Mouse (Mus musculus) hindbrain, embryonic 16.5 days (tissue): ENCODE results near the gene Nfam1. TPM values are rescaled to one million over a fixed set of nuclear protein-coding genes. Genes with fewer than 3 reads are reported as not detected.

ENCODE experiments used
- ATAC-seq: fragments of 200-750 bp; cut with Nextera tagmentation; 2 replicates; pipeline ENCODE4 v1.8.0; 2017; ENCODE audit warnings: moderate TSS enrichment, moderate library complexity
- H3K27ac ChIP-seq: fragments of 300-500 bp; sonication (generic); 2 replicates; pipeline ENCODE4 v1.5.1; 2014; ENCODE audit warnings: low read depth, mild to moderate bottlenecking, control low read depth, low read length, moderate library complexity
- H3K27me3 ChIP-seq: fragments of 300-500 bp; sonication (generic); replicated peaks from 2 replicates; pipeline ENCODE4 v1.6.1; 2014; ENCODE audit warnings: low read length; ENCODE audit not compliant: control insufficient read depth, insufficient read depth
- H3K36me3 ChIP-seq: fragments of 300-500 bp; sonication (generic); 2 replicates; pipeline ENCODE4 v1.6.1; 2014; ENCODE audit warnings: mild to moderate bottlenecking, low read length, moderate library complexity, mixed read lengths; ENCODE audit not compliant: control insufficient read depth, insufficient read depth
- H3K4me1 ChIP-seq: fragments of 300-500 bp; sonication (generic); 2 replicates; pipeline ENCODE4 v1.6.1; 2014; ENCODE audit warnings: low read depth, low read length; ENCODE audit not compliant: control insufficient read depth, insufficient read depth
- H3K4me2 ChIP-seq: fragments of 300-500 bp; sonication (generic); 2 replicates; pipeline ENCODE4 v1.6.1; 2014; ENCODE audit warnings: mild to moderate bottlenecking, low read length, control low read depth, moderate library complexity
- H3K4me3 ChIP-seq: fragments of 300-500 bp; sonication (generic); 2 replicates; pipeline ENCODE4 v1.5.1; 2014; ENCODE audit warnings: mild to moderate bottlenecking, low read length, control low read depth, moderate library complexity
- H3K9ac ChIP-seq: fragments of 300-500 bp; sonication (generic); 2 replicates; pipeline ENCODE4 v1.6.1; 2014; ENCODE audit warnings: low read depth, mild to moderate bottlenecking, control low read depth, low read length, moderate library complexity
- H3K9me3 ChIP-seq: fragments of 300-500 bp; sonication (generic); 2 replicates; pipeline ENCODE4 v1.6.1; 2014; ENCODE audit warnings: mild to moderate bottlenecking, low read length, moderate library complexity; ENCODE audit not compliant: control insufficient read depth
- WGBS: fragments of 180-500 bp; shearing (Covaris S2); extraction: QIAGEN DNeasy Blood & Tissue Kit; methylation state at CpG from one replicate; pipeline ENCODE4 v1.1.7; 2014; 5-methylcytosine and 5-hydroxymethylcytosine counted together
- polyA plus RNA-seq: library from polyadenylated mRNA; unstranded; fragments of >200 nt; fragmentation: Nextera tagmentation; extraction: Ambion mirVana; gene quantifications from 2 replicates; pipeline ENCODE4 v1.2.1, GENCODE M21; 2015

The Nfam1 gene
- polyA plus RNA-seq, 1 experiment from 2014 or later = 2.2 TPM

- no peak for ATAC-seq
- no peak overlapping the region for H3K4me3 ChIP-seq
- H3K27ac ChIP-seq = no peak overlapping the region
- no peaks in the 10 kb centered on the region for H3K9me3 ChIP-seq
- H3K27me3 ChIP-seq = no peaks in the 10 kb centered on the region
- 58% methylated on average over 6 of the region's 6 CpGs for WGBS
- H3K9ac ChIP-seq = no peak overlapping the region
- no peak overlapping the region for H3K4me2 ChIP-seq
- peaks cover 31% of the 10 kb centered on the region for H3K4me1 ChIP-seq
- no peaks in the 10 kb centered on the region for H3K36me3 ChIP-seq
These were observed 43.9 kb downstream of the Nfam1 start for GRCm38 (mm10) chr15:82989190-82989704.

GRCm38 (mm10) chr15:82987732-82988112, 45.4 kb downstream of the Nfam1 start, which contains the start of gene Tcf20:
TSS of gene Tcf20 (minus strand) at chr15:82987872.
- ATAC-seq = peak; percentile 88
- no peak within 1 kb of the TSS for H3K27ac ChIP-seq
- peak within 1 kb of the TSS; percentile 61 for H3K4me2 ChIP-seq
- H3K36me3 ChIP-seq = no peaks in the 10 kb centered on the region
- WGBS = 0% methylated on average over 20 of the region's 20 CpGs
- H3K27me3 ChIP-seq = no peaks in the 10 kb centered on the region
- H3K4me1 ChIP-seq = peaks cover 43% of the 10 kb centered on the region
- peak within 1 kb of the TSS; percentile 34 for H3K4me3 ChIP-seq
- no peaks in the 10 kb centered on the region for H3K9me3 ChIP-seq
- H3K9ac ChIP-seq = peak within 1 kb of the TSS; percentile 24

GRCm38 (mm10) chr15:82987014-82987731, 45.9 kb downstream of the Nfam1 start:
- ATAC-seq = 0 out of 2 replicates have a peak, but pooled peaks have one; percentile 12
- H3K27ac ChIP-seq = no peak overlapping the region
- WGBS = 1% methylated on average over 38 of the region's 38 CpGs
- H3K9ac ChIP-seq = peak overlapping the region; percentile 24
- peaks cover 46% of the 10 kb centered on the region for H3K4me1 ChIP-seq
- no peaks in the 10 kb centered on the region for H3K36me3 ChIP-seq
- H3K9me3 ChIP-seq = no peaks in the 10 kb centered on the region
- H3K4me2 ChIP-seq = peak overlapping the region; percentile 61
- peak overlapping the region; percentile 34 for H3K4me3 ChIP-seq
- H3K27me3 ChIP-seq = no peaks in the 10 kb centered on the region

GRCm38 (mm10) chr15:82984574-82984973, 48.5 kb downstream of the Nfam1 start:
- 54% methylated on average over 7 of the region's 7 CpGs for WGBS
- Histone ChIP-seq H3K27me3 (no peaks in the 10 kb centered on the region), H3K9me3 (no peaks in the 10 kb centered on the region), H3K27ac (no peak overlapping the region), H3K9ac (no peak overlapping the region), H3K36me3 (no peaks in the 10 kb centered on the region), H3K4me3 (no peak overlapping the region), H3K4me2 (no peak overlapping the region), H3K4me1 (peaks cover 53% of the 10 kb centered on the region)
- no peak for ATAC-seq

- no peak for ATAC-seq
- 5% methylated on average over 4 of the region's 4 CpGs for WGBS
- H3K27me3 ChIP-seq = no peaks in the 10 kb centered on the region
- H3K27ac ChIP-seq = no peak overlapping the region; the same call in 1 of the 2 replicates
- no peak overlapping the region; the same call in 1 of the 2 replicates for H3K4me2 ChIP-seq
- H3K4me3 ChIP-seq = no peak overlapping the region
- no peaks in the 10 kb centered on the region for H3K9me3 ChIP-seq
- H3K9ac ChIP-seq = no peak overlapping the region
- no peaks in the 10 kb centered on the region for H3K36me3 ChIP-seq
- H3K4me1 ChIP-seq = peaks cover 48% of the 10 kb centered on the region
These were observed 49.0 kb downstream of the Nfam1 start for GRCm38 (mm10) chr15:82984097-82984496.

- no peaks in the 10 kb centered on the region for H3K9me3 ChIP-seq
- peak overlapping the region; percentile 67 for H3K27ac ChIP-seq
- H3K9ac ChIP-seq = peak overlapping the region; percentile 31; the same call in 1 of the 2 replicates
- peak overlapping the region; percentile 43 for H3K4me2 ChIP-seq
- H3K27me3 ChIP-seq = no peaks in the 10 kb centered on the region
- peak; percentile 48 for ATAC-seq
- WGBS = 4% methylated on average over 9 of the region's 9 CpGs
- no peaks in the 10 kb centered on the region for H3K36me3 ChIP-seq
- peaks cover 45% of the 10 kb centered on the region for H3K4me1 ChIP-seq
- H3K4me3 ChIP-seq = no peak overlapping the region
These were observed 49.6 kb downstream of the Nfam1 start for GRCm38 (mm10) chr15:82983416-82984026.

- Histone ChIP-seq H3K27me3 (no peaks in the 10 kb centered on the region), H3K4me1 (peaks cover 38% of the 10 kb centered on the region), H3K4me2 (peak overlapping the region; percentile 43), H3K27ac (peak overlapping the region; percentile 67), H3K36me3 (no peaks in the 10 kb centered on the region), H3K4me3 (peak overlapping the region; percentile 9), H3K9ac (peak overlapping the region; percentile 31; the same call in 1 of the 2 replicates), H3K9me3 (no peaks in the 10 kb centered on the region)
- WGBS = 7% methylated on average over 18 of the region's 18 CpGs
- ATAC-seq = peak; percentile 3; the same call in 1 of the 2 replicates
These were observed 50.2 kb downstream of the Nfam1 start for GRCm38 (mm10) chr15:82982724-82983415.

- H3K27me3 ChIP-seq = no peaks in the 10 kb centered on the region
- WGBS = 36% methylated on average over 15 of the region's 15 CpGs
- peak overlapping the region; percentile 51 for H3K27ac ChIP-seq
- peaks cover 34% of the 10 kb centered on the region for H3K4me1 ChIP-seq
- peak overlapping the region; percentile 43 for H3K4me2 ChIP-seq
- H3K36me3 ChIP-seq = no peaks in the 10 kb centered on the region
- H3K9ac ChIP-seq = peak overlapping the region; percentile 32; the same call in 1 of the 2 replicates
- ATAC-seq = no peak
- no peak overlapping the region for H3K4me3 ChIP-seq
- H3K9me3 ChIP-seq = no peaks in the 10 kb centered on the region
These were observed 51.2 kb downstream of the Nfam1 start for GRCm38 (mm10) chr15:82981676-82982520.
